Comparison of ENCODE assay signal across 15 mouse cellular contexts in the genomic region with DNA sequence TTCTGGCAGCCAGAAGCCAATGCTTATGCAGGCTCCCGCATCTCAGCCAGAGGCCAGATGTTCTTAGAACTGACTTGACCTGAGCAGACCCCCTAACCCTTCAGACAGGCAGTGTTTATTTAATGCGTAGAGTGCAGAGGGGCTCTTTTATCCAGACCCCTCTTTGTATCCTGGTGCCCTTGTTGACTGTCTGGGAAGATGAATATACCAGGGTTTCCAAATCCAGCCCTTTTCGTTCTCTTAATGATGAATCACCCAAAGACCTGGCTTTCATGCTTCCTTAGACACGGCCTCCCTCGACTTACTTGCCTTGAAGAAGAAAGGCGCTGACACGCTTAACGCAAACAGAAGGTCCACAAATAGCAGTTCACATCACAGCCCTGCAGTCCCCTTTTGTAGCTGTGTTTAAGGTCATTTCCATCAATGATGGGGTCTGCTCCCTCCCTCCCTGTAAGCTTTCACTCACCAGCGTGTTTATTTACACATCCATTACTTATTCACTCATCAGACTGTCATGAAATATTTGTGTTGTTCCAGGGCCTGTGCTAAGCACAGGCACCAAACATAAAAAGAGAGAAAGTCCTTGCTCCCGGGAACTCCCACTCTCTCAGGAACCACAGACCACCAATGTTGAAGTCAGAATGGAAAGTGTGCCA. TPM values are rescaled to one million over a fixed set of nuclear protein-coding genes. Genes with fewer than 3 reads are reported as not detected.
DNase-seq lines count a peak whose midpoint lies in the region; ATAC-seq and TF ChIP-seq lines count a peak whose summit lies in the region.
"Had no signal": no experiment of that assay in that cellular context is flagged by ENCODE, and none has a peak within 500 bp of the region (broad histone marks: within the 10 kb centered on the region; RNA-seq: fewer than 3 reads in every experiment).

No protein-coding gene starts in this region.

- peak; percentile 61 for DNase-seq in kidney, postnatal 0 days (ENCODE audit: low spot score)
- no peak for DNase-seq in kidney, adult 2 months
- peak; percentile 5 for DNase-seq in NIH3T3 (ENCODE audit: low read depth)
- peak; percentile 74 for DNase-seq in embryo, embryonic 10.5 days (ENCODE audit: low spot score)
- no peak for DNase-seq in heart, postnatal 14 days
- no peak for DNase-seq in cerebellum, postnatal 10 days
- DNase-seq: adrenal gland, postnatal 14 days; cerebellum, postnatal 14 days; heart, adult 18-20 months; heart, postnatal 10 days; kidney, adult 9 months; right cerebral cortex, postnatal 14 days; thymus, postnatal 4 days had no signal

- H3K9me3 ChIP-seq in kidney, postnatal 0 days (replicated peaks; ENCODE audit: low read length) = no peaks in the 10 kb centered on the region

- H3K4me2 ChIP-seq in kidney, postnatal 0 days (ENCODE audit: low read length) = no peak overlapping the region

- WGBS in kidney, postnatal 0 days = 19% methylated on average over 10 of the region's 10 CpGs
- 46% methylated on average over 10 of the region's 10 CpGs for WGBS in kidney, adult 2 months
- WGBS in olfactory bulb, adult 2 months = 37% methylated on average over 10 of the region's 10 CpGs

- H3K9ac ChIP-seq in kidney, postnatal 0 days (ENCODE audit: low read depth, low read length) = no peak overlapping the region

- H3K4me1 ChIP-seq in kidney, postnatal 0 days (replicated peaks; ENCODE audit: insufficient read depth, low read length) = 0 out of 2 replicates have a peak, but pooled peaks cover 4% of the 10 kb centered on the region
- H3K4me1 ChIP-seq in kidney, adult 2 months (ENCODE audit: control insufficient read depth, insufficient read depth, low read length) = no peaks in the 10 kb centered on the region
- H3K4me1 ChIP-seq in olfactory bulb, adult 2 months (ENCODE audit: control insufficient read depth, insufficient read depth, low read length) = peaks cover 8% of the 10 kb centered on the region

- intact Hi-C loops in heart, postnatal 14 days (cut with DNase I) = no loop called here

- ATAC-seq in kidney, postnatal 0 days (replicated peaks; ENCODE audit: low FRiP score, low read depth) = no peak
- ATAC-seq: forebrain, embryonic 14.5 days had no signal

- H3K27me3 ChIP-seq in kidney, postnatal 0 days (ENCODE audit: insufficient read depth, low read length) = no peaks in the 10 kb centered on the region
- H3K27me3 ChIP-seq in kidney, adult 2 months (replicated peaks; ENCODE audit: control insufficient read depth, insufficient read depth, low read length) = no peaks in the 10 kb centered on the region

- 0 out of 2 replicates have a peak, but pooled peaks cover 3% of the 10 kb centered on the region for H3K36me3 ChIP-seq in kidney, postnatal 0 days (ENCODE audit: insufficient read depth, low read length)
- no peaks in the 10 kb centered on the region for H3K36me3 ChIP-seq in kidney, adult 2 months (ENCODE audit: control insufficient read depth, insufficient read depth, low read length)

- no peak for TF ChIP-seq CTCF in kidney, postnatal 0 days (IDR thresholded peaks at IDR 0.05; ENCODE audit: low read depth)
- no peak for TF ChIP-seq CTCF in kidney, adult 2 months (conservative IDR thresholded peaks at IDR 0.05; ENCODE audit: insufficient read depth, insufficient read length, low read depth, low read length)
- no peak for TF ChIP-seq CTCF in olfactory bulb, adult 2 months (IDR thresholded peaks at IDR 0.05; ENCODE audit: insufficient read depth, low read depth, low read length)

- H3K27ac ChIP-seq in kidney, postnatal 0 days = no peak overlapping the region
- no peak overlapping the region for H3K27ac ChIP-seq in kidney, adult 2 months (ENCODE audit: insufficient read depth, low read depth, low read length)
- H3K27ac ChIP-seq in olfactory bulb, adult 2 months (ENCODE audit: insufficient read depth, low read depth, low read length) = peak overlapping the region; percentile 80

- no peak for TF ChIP-seq POLR2A in kidney, adult 2 months (IDR thresholded peaks at IDR 0.05; ENCODE audit: low read depth, low read length)
- TF ChIP-seq POLR2A in olfactory bulb, adult 2 months (IDR thresholded peaks at IDR 0.05; ENCODE audit: insufficient read depth, low read depth, low read length) = no peak

- H3K4me3 ChIP-seq in kidney, postnatal 0 days (replicated peaks; ENCODE audit: low read depth, low read length) = no peak overlapping the region
- H3K4me3 ChIP-seq in kidney, adult 2 months (ENCODE audit: insufficient read depth, low read depth, low read length) = no peak overlapping the region
- no peak overlapping the region for H3K4me3 ChIP-seq in olfactory bulb, adult 2 months (ENCODE audit: insufficient read depth, low read depth, low read length)

RNA-seq across cellular contexts. Expression of a gene that starts 17.7 kb away (rescaled TPM):
- polyA plus RNA-seq in kidney, postnatal 0 days (2015; fragmentation: Nextera tagmentation; extraction: Ambion mirVana) = 45.0 and 53.6 TPM in 2 replicates
- polyA plus RNA-seq in kidney, adult 2 months (2012; rRNA removed) = 64.2 and 66.6 TPM in 2 replicates
- polyA plus RNA-seq in olfactory bulb, adult 2 months (2012; ENCODE audit: insufficient read depth, insufficient read length, low replicate concordance, missing spikeins) = not detected in 2 replicates
- 10 to 100 TPM; 30.0 to 32.2 TPM for total RNA-seq in heart, postnatal 14 days (2021)

RNA-seq across cellular contexts. Expression of a gene that starts 17.7 kb away (rescaled TPM):
- 13.8 and 16.0 TPM in 2 replicates for polyA plus RNA-seq in kidney, postnatal 0 days (2015; fragmentation: Nextera tagmentation; extraction: Ambion mirVana)
- 13.4 and 13.8 TPM in 2 replicates for polyA plus RNA-seq in kidney, adult 2 months (2012; rRNA removed)
- polyA plus RNA-seq in olfactory bulb, adult 2 months (2012; ENCODE audit: insufficient read depth, insufficient read length, low replicate concordance, missing spikeins) = not detected in 2 replicates
- total RNA-seq in heart, postnatal 14 days (2021) = 10 to 100 TPM; 15.5 to 15.6 TPM

RNA-seq across cellular contexts. Expression of a gene that starts 52.2 kb away (rescaled TPM):
- polyA plus RNA-seq in kidney, postnatal 0 days (2015; fragmentation: Nextera tagmentation; extraction: Ambion mirVana) = 53.0 and 61.1 TPM in 2 replicates
- 55.0 and 56.1 TPM in 2 replicates for polyA plus RNA-seq in kidney, adult 2 months (2012; rRNA removed)
- polyA plus RNA-seq in olfactory bulb, adult 2 months (2012; ENCODE audit: insufficient read depth, insufficient read length, low replicate concordance, missing spikeins) = not detected in 2 replicates
- 10 to 100 TPM; 23.7 to 24.9 TPM for total RNA-seq in heart, postnatal 14 days (2021)

Comparison
In these comparisons a context has a peak if more than half of its experiments do, and no peak if none do; other contexts are left out.
1. DNase-seq: peak in kidney, postnatal 0 days (single experiment), NIH3T3 (single experiment) and embryo, embryonic 10.5 days (single experiment); none in kidney, adult 2 months (single experiment), heart, postnatal 14 days (0 of 2) and cerebellum, postnatal 10 days (0 of 2).